Mouse (Mus musculus): ENCODE measurements at regions not wholly inside any gene's neighbourhood (a gene's known extent, or its start where the extent isn't known, plus 50 kb on each side); places are given as distances from the start of the nearest gene placed in this dataset.
"Not testable (repeated sequence)": the region's sequence is repeated elsewhere in the genome, so short reads cannot be mapped to it uniquely, and the experiment has no call there.

- DNase-seq (ENCODE audit: low read depth): peak; percentile 37
Observed at GRCm38 (mm10) chr16:50533881-50534280, 57.1 kb downstream of the Ccdc54 start.

GRCm38 (mm10) chr16:50529511-50530416, 61.2 kb downstream of the Ccdc54 start:
- DNase-seq (ENCODE audit: low read depth): peak; percentile 87

- peak; percentile 75 for DNase-seq (ENCODE audit: low read depth)
Observed at GRCm38 (mm10) chr16:50528677-50529510, 62.1 kb downstream of the Ccdc54 start.

DNA sequence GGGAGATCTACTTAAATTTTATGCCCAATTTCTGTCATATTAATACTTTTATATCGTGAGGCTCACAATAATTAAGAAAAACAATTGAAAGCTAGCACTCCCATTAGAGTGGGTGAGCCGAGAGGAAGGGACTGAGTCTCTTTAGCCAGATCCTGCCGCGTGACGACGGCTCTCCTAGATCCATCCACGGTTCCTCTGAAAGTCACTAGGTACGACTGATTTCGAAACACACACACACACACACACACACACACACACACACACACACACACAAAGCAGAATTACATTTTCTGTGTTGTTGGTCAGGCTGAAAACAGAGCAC, 62.6 kb downstream of the Ccdc54 start:
- DNase-seq (ENCODE audit: low read depth): no peak

GRCm38 (mm10) chr16:50526930-50527329, 64.0 kb downstream of the Ccdc54 start:
- DNase-seq (ENCODE audit: low read depth): not testable (repeated sequence)

DNA sequence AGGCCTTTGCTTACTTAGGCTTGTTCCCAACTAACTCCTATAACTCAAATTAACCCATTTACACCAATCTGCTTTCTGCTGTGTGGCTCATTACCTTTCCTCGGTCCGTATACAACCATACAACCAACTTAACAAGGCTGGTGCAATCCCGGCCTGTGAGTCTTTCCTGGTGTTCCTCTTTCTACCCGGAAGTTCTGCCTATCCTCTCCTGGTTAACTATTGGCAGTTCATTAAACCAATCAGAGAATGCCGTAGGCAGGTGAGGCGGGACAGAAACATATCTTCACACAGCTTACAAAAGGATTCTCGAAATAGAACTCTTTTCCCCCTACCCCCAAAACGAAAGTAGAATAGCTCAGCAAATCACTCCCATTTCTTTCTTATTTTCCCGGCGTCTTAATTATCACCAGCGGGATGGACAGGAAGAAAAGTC, 65.0 kb downstream of the Ccdc54 start:
- no peak for DNase-seq (ENCODE audit: low read depth)

- no peak for DNase-seq (ENCODE audit: low read depth)
Observed at GRCm38 (mm10) chr16:50525504-50525903, 65.5 kb downstream of the Ccdc54 start.

DNA sequence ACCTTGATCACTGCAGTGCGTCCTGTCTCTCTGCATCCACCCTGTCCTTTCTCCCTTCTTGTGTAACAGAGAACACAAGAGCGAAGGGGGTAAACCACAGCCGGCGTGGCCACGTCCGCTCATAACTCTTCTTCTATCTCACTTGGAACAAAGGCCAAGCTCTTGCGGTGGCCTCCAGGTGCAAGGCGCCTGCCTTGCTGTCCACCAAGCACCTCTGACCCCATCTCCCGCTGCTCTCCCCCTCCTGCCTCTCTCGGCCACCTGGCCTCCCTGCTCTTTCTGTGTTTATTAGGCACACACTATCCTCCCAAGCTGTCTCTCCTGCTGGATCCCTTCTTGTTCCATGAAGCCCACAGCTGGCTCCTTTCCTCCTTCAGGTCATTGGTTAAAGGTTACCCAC, 71.3 kb downstream of the Ccdc54 start:
- DNase-seq (ENCODE audit: low read depth): no peak

GRCm38 (mm10) chr16:50516579-50516978, 74.4 kb downstream of the Ccdc54 start:
- DNase-seq (ENCODE audit: low read depth): no peak

GRCm38 (mm10) chr16:50515039-50515438, 75.9 kb downstream of the Ccdc54 start:
- DNase-seq (ENCODE audit: low read depth): no peak

DNA sequence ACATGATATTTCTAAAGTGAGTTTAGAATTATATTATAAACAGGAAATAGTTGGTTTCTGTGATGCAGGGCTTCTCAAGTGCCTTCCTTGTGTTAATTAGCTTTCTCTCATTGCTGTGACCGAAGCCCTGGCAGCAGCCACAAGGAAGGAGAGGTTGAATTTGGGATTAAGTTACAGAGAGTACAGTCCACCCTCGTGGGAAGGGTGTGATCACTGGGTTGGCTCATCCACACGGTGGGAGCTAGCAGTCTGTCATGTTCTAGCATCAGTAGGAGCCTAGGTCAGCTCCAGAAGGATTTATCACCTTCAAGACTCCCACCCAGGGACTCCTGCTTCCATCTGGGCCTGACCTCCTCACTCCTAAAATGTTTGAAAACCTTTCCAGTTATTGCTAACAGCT, 78.9 kb downstream of the Ccdc54 start:
- no peak for DNase-seq (ENCODE audit: low read depth)

DNA sequence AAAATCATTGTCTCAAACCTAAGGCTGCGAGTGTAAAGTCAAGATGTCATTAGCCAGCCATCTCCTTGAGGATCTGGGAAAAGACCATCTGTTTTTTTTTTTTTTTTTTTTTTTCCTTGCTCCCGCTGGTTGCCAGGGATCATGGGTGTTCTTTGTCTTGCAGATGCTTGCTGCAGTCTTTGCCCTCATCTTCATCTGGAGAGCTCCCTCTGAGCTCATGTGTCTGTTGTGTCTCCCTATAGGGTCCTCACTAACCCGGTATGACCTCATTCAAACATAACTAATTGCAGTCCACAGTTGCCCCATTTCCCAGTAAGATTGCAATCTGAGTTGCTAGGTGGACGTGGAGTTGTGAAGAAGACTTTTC, 77.3 kb upstream of the Bbx start:
- DNase-seq (ENCODE audit: low read depth): no peak

DNA sequence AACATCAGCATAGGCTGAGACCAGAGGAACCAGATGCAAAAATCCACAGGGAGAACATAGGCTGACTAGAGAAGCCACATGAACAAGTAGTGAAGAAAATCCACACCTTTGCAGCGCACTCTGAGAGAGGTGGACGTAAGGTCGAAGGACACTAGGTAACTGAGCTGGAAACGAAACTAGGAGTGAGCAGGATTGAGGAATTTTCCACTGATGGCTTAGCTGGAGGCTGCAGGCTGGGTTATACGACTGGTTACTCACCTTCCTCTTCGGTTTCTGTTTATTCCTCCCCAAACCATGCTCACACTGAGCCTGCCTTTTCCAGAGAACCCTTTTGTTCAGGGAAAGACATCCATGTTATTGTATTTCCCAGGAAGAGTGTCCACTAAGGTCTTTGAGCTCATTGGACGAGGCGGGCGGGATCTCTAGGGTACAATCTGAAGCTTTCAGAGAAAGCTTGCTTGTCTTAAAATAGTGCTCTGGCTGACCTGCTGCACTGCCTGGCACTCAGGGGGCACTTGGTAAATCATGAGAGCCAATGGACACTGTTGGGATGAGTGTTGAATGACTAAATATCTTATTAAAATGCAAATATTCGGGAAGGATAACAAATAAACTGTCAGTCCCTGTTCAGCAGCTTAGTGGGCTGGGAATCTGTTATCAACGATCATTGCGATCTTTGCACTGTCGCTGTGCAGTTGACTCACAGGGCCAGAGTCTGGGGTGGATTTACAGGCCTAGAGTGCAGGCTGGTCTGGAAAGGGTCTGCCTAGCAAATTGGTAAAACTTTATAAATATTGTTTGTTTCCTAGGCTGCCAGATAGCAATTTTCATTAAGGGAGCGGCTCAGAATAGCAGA, 76.7 kb upstream of the Bbx start:
- no peak for DNase-seq (ENCODE audit: low read depth)

DNA sequence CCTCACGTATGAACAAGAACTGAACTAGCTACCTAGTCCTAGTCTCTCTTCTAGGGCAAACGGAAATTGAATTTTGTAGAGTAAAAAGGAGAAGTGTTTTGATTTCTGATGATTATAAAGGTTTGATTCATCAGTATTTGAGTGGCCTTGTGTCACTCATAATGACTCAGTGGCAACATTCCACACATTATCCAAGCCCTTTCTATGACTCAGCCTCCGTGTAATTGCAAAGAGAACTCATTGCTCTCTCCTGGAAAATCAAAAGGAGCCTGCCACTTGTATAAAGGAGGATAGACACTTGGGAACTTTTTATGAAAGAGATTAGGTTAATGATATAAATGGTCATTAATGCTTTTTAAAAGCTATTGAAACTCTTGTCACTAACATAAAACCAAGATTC, 72.4 kb upstream of the Bbx start:
- DNase-seq (ENCODE audit: low read depth): no peak

GRCm38 (mm10) chr16:50498909-50499308, 66.7 kb upstream of the Bbx start:
- no peak for DNase-seq (ENCODE audit: low read depth)

- no peak for DNase-seq (ENCODE audit: low read depth)
Observed at GRCm38 (mm10) chr16:50493662-50494061, 61.5 kb upstream of the Bbx start.

DNA sequence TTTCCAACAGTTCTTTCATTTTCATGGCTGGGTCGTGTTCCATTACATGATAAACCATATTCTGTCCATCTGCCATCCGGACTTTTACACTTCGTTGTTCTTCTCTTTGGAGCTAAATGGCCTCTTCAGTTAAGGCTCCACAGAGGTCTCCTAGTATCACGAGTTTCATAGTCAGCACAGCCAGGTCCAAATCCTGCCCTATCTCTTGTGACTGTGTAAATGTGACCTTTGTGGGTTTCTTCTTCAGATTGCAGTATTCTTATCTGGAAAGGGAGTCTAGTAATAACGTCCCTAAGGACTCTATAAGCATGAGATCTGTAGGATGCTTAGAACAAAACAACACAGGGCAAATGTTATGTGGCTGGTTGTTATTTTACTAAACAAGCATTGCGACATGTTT, 57.1 kb upstream of the Bbx start:
- DNase-seq (ENCODE audit: low read depth): no peak

GRCm38 (mm10) chr16:50482360-50482786, 50.2 kb upstream of the Bbx start:
- DNase-seq (ENCODE audit: low read depth): no peak
